ENCODE assay signal across 8 mouse cellular contexts in genomic region chr11:116807938-116808606, GRCm38 (mm10). TPM values are rescaled to one million over a fixed set of nuclear protein-coding genes. Genes with fewer than 3 reads are reported as not detected.
DNase-seq lines count a peak whose midpoint lies in the region; ATAC-seq and TF ChIP-seq lines count a peak whose summit lies in the region.

No protein-coding gene starts in this region.

- no peak overlapping the region for H3K4me2 ChIP-seq in hindbrain, embryonic 12.5 days (replicated peaks)
- no peak overlapping the region for H3K4me2 ChIP-seq in intestine, embryonic 14.5 days (ENCODE audit: low read length)
- no peak overlapping the region for H3K4me2 ChIP-seq in midbrain, embryonic 15.5 days

- DNase-seq in hindbrain, embryonic 10.5 days (ENCODE audit: low spot score) = peak; percentile 87
- DNase-seq in cerebellum, postnatal 4 days (ENCODE audit: low spot score in 2 of 2) = peak; percentile 84 to 91
- peak; percentile 86 for DNase-seq in gastrocnemius, postnatal 10 days
- DNase-seq in intestine, embryonic 14.5 days (ENCODE audit: low spot score) = peak; percentile 96
- DNase-seq in left cerebral cortex, postnatal 25 days (ENCODE audit: low spot score in 2 of 2) = peak; percentile 82 to 85
- peak; percentile 31 to 72 for DNase-seq in spleen, adult 2 months (ENCODE audit: low read depth in 1 of 2, low spot score in 2 of 2)

- WGBS in hindbrain, embryonic 10.5 days = 27% methylated on average over 7 of the region's 7 CpGs
- 26% methylated on average over 7 of the region's 7 CpGs for WGBS in hindbrain, embryonic 12.5 days
- 18% methylated on average over 7 of the region's 7 CpGs for WGBS in intestine, embryonic 14.5 days
- WGBS in midbrain, embryonic 15.5 days = 23% methylated on average over 7 of the region's 7 CpGs
- WGBS in spleen, adult 2 months = 37% methylated on average over 7 of the region's 7 CpGs

- no peak overlapping the region for H3K9ac ChIP-seq in hindbrain, embryonic 12.5 days
- H3K9ac ChIP-seq in intestine, embryonic 14.5 days (ENCODE audit: low read length) = no peak overlapping the region
- H3K9ac ChIP-seq in midbrain, embryonic 15.5 days = no peak overlapping the region

- H3K27ac ChIP-seq in hindbrain, embryonic 10.5 days = peak overlapping the region; percentile 69
- no peak overlapping the region for H3K27ac ChIP-seq in hindbrain, embryonic 12.5 days
- H3K27ac ChIP-seq in intestine, embryonic 14.5 days (ENCODE audit: low read depth) = peak overlapping the region; percentile 59
- H3K27ac ChIP-seq in midbrain, embryonic 15.5 days = peak overlapping the region; percentile 48; the same call in 1 of the 2 replicates
- no peak overlapping the region for H3K27ac ChIP-seq in spleen, adult 2 months (ENCODE audit: insufficient read depth, low read length)

- TF ChIP-seq POLR2A in spleen, adult 2 months (IDR thresholded peaks at IDR 0.05; ENCODE audit: low read depth, low read length) = no peak

- no peaks in the 10 kb centered on the region for H3K9me3 ChIP-seq in hindbrain, embryonic 10.5 days
- H3K9me3 ChIP-seq in hindbrain, embryonic 12.5 days (replicated peaks) = no peaks in the 10 kb centered on the region
- H3K9me3 ChIP-seq in intestine, embryonic 14.5 days (ENCODE audit: control insufficient read depth, low read length) = no peaks in the 10 kb centered on the region
- H3K9me3 ChIP-seq in midbrain, embryonic 15.5 days = no peaks in the 10 kb centered on the region

- H3K27me3 ChIP-seq in hindbrain, embryonic 10.5 days (ENCODE audit: insufficient read depth, poor library complexity, severe bottlenecking) = peaks cover 9% of the 10 kb centered on the region
- no peaks in the 10 kb centered on the region; the same call in 1 of the 2 replicates for H3K27me3 ChIP-seq in hindbrain, embryonic 12.5 days
- no peaks in the 10 kb centered on the region for H3K27me3 ChIP-seq in intestine, embryonic 14.5 days (replicated peaks; ENCODE audit: control insufficient read depth, insufficient read depth, low read length)
- H3K27me3 ChIP-seq in midbrain, embryonic 15.5 days (replicated peaks) = no peaks in the 10 kb centered on the region
- no peaks in the 10 kb centered on the region; the same call in 1 of the 2 replicates for H3K27me3 ChIP-seq in spleen, adult 2 months (ENCODE audit: control insufficient read depth, insufficient read depth, low read length)

- no peak for ATAC-seq in hindbrain, embryonic 12.5 days (ENCODE audit: low FRiP score)
- ATAC-seq in intestine, embryonic 14.5 days (replicated peaks; ENCODE audit: low FRiP score, low TSS enrichment, low read depth) = peak; percentile 54
- ATAC-seq in midbrain, embryonic 15.5 days (replicated peaks) = no peak

- no peak overlapping the region for H3K4me3 ChIP-seq in hindbrain, embryonic 10.5 days
- H3K4me3 ChIP-seq in hindbrain, embryonic 12.5 days = no peak overlapping the region
- H3K4me3 ChIP-seq in intestine, embryonic 14.5 days (ENCODE audit: low read depth, low read length) = no peak overlapping the region
- H3K4me3 ChIP-seq in midbrain, embryonic 15.5 days = no peak overlapping the region
- no peak overlapping the region for H3K4me3 ChIP-seq in spleen, adult 2 months (ENCODE audit: extremely low read depth, insufficient read depth, insufficient read length)

- H3K4me1 ChIP-seq in hindbrain, embryonic 10.5 days (replicated peaks) = peaks cover 52% of the 10 kb centered on the region
- H3K4me1 ChIP-seq in hindbrain, embryonic 12.5 days = peaks cover 45% of the 10 kb centered on the region
- peaks cover 28% of the 10 kb centered on the region for H3K4me1 ChIP-seq in intestine, embryonic 14.5 days (replicated peaks; ENCODE audit: control insufficient read depth, insufficient read depth, low read length)
- peaks cover 44% of the 10 kb centered on the region for H3K4me1 ChIP-seq in midbrain, embryonic 15.5 days
- 0 out of 2 replicates have a peak, but pooled peaks cover 4% of the 10 kb centered on the region for H3K4me1 ChIP-seq in spleen, adult 2 months (ENCODE audit: control insufficient read depth, insufficient read depth, insufficient read length)

- H3K36me3 ChIP-seq in hindbrain, embryonic 10.5 days = 0 out of 2 replicates have a peak, but pooled peaks cover 2% of the 10 kb centered on the region
- H3K36me3 ChIP-seq in hindbrain, embryonic 12.5 days = no peaks in the 10 kb centered on the region
- H3K36me3 ChIP-seq in intestine, embryonic 14.5 days (ENCODE audit: control insufficient read depth, insufficient read depth, low read length) = 0 out of 2 replicates have a peak, but pooled peaks cover 5% of the 10 kb centered on the region
- H3K36me3 ChIP-seq in midbrain, embryonic 15.5 days (replicated peaks) = no peaks in the 10 kb centered on the region
- H3K36me3 ChIP-seq in spleen, adult 2 months (ENCODE audit: control insufficient read depth, insufficient read depth, low read length) = no peaks in the 10 kb centered on the region

- intact Hi-C loops in left cerebral cortex, postnatal 25 days (cut with DNase I) = loop anchor here (1.0 kb wide), 1 partner anchor 165 kb away; no protein-coding TSS in a partner anchor

- TF ChIP-seq CTCF in spleen, adult 2 months (IDR thresholded peaks at IDR 0.05; ENCODE audit: extremely low read depth, insufficient read depth, insufficient read length, insufficient replicate concordance) = peak; percentile 90; the same call in 1 of the 2 replicates

RNA-seq across cellular contexts. Expression of gene Mxra7, which starts 19.8 kb away (rescaled TPM):
- 30.6 and 71.7 TPM in 2 replicates for polyA plus RNA-seq in hindbrain, embryonic 10.5 days (2016; fragmentation: Nextera tagmentation; extraction: Ambion mirVana)
- polyA plus RNA-seq in hindbrain, embryonic 12.5 days (2016; fragmentation: Nextera tagmentation; extraction: Ambion mirVana) = 95.0 and 105 TPM in 2 replicates
- total RNA-seq in gastrocnemius, postnatal 10 days (2021) = 10 to 100 TPM; 39.7 to 50.1 TPM
- 22.6 and 23.8 TPM in 2 replicates for polyA plus RNA-seq in intestine, embryonic 14.5 days (2014; fragmentation: Nextera tagmentation; extraction: Ambion mirVana)
- 10 to 100 TPM; 10.4 to 15.9 TPM for total RNA-seq in left cerebral cortex, postnatal 25 days (2021)
- 25.1 and 26.9 TPM in 2 replicates for polyA plus RNA-seq in midbrain, embryonic 15.5 days (2015; fragmentation: Nextera tagmentation; extraction: Ambion mirVana)
- polyA plus RNA-seq in spleen, adult 2 months (2012; rRNA removed) = 18.6 and 25.0 TPM in 2 replicates

RNA-seq across cellular contexts. Expression of gene St6galnac1, which starts 32.8 kb away (rescaled TPM):
- polyA plus RNA-seq in hindbrain, embryonic 10.5 days (2016; fragmentation: Nextera tagmentation; extraction: Ambion mirVana) = not detected in 2 replicates
- not detected in 2 replicates for polyA plus RNA-seq in hindbrain, embryonic 12.5 days (2016; fragmentation: Nextera tagmentation; extraction: Ambion mirVana)
- not detected for total RNA-seq in gastrocnemius, postnatal 10 days (2021)
- polyA plus RNA-seq in intestine, embryonic 14.5 days (2014; fragmentation: Nextera tagmentation; extraction: Ambion mirVana) = not detected in 2 replicates
- not detected for total RNA-seq in left cerebral cortex, postnatal 25 days (2021)
- polyA plus RNA-seq in midbrain, embryonic 15.5 days (2015; fragmentation: Nextera tagmentation; extraction: Ambion mirVana) = not detected in 2 replicates
- 0.04 and 0.86 TPM in 2 replicates for polyA plus RNA-seq in spleen, adult 2 months (2012; rRNA removed)

RNA-seq across cellular contexts. Expression of gene Mettl23, which starts 35.0 kb away (rescaled TPM):
- 61.4 and 62.3 TPM in 2 replicates for polyA plus RNA-seq in hindbrain, embryonic 10.5 days (2016; fragmentation: Nextera tagmentation; extraction: Ambion mirVana)
- polyA plus RNA-seq in hindbrain, embryonic 12.5 days (2016; fragmentation: Nextera tagmentation; extraction: Ambion mirVana) = 56.1 and 64.9 TPM in 2 replicates
- 10 to 100 TPM; 28.4 to 32.5 TPM for total RNA-seq in gastrocnemius, postnatal 10 days (2021)
- polyA plus RNA-seq in intestine, embryonic 14.5 days (2014; fragmentation: Nextera tagmentation; extraction: Ambion mirVana) = 70.3 and 81.4 TPM in 2 replicates
- total RNA-seq in left cerebral cortex, postnatal 25 days (2021) = 10 to 100 TPM; 28.6 to 29.7 TPM
- 63.9 and 64.6 TPM in 2 replicates for polyA plus RNA-seq in midbrain, embryonic 15.5 days (2015; fragmentation: Nextera tagmentation; extraction: Ambion mirVana)
- polyA plus RNA-seq in spleen, adult 2 months (2012; rRNA removed) = 30.9 and 35.7 TPM in 2 replicates

RNA-seq across cellular contexts. Expression of gene Jmjd6, which starts 35.2 kb away (rescaled TPM):
- 93.4 and 96.9 TPM in 2 replicates for polyA plus RNA-seq in hindbrain, embryonic 10.5 days (2016; fragmentation: Nextera tagmentation; extraction: Ambion mirVana)
- polyA plus RNA-seq in hindbrain, embryonic 12.5 days (2016; fragmentation: Nextera tagmentation; extraction: Ambion mirVana) = 82.3 and 82.9 TPM in 2 replicates
- total RNA-seq in gastrocnemius, postnatal 10 days (2021) = 10 to 100 TPM; 23.9 to 26.4 TPM
- polyA plus RNA-seq in intestine, embryonic 14.5 days (2014; fragmentation: Nextera tagmentation; extraction: Ambion mirVana) = 82.8 and 85.3 TPM in 2 replicates
- 10 to 100 TPM; 34.0 TPM for total RNA-seq in left cerebral cortex, postnatal 25 days (2021)
- polyA plus RNA-seq in midbrain, embryonic 15.5 days (2015; fragmentation: Nextera tagmentation; extraction: Ambion mirVana) = 73.8 and 75.1 TPM in 2 replicates
- polyA plus RNA-seq in spleen, adult 2 months (2012; rRNA removed) = 21.7 and 23.3 TPM in 2 replicates

RNA-seq across cellular contexts. Expression of gene Mfsd11, which starts 44.2 kb away (rescaled TPM):
- 25.6 and 27.5 TPM in 2 replicates for polyA plus RNA-seq in hindbrain, embryonic 10.5 days (2016; fragmentation: Nextera tagmentation; extraction: Ambion mirVana)
- 43.3 and 47.6 TPM in 2 replicates for polyA plus RNA-seq in hindbrain, embryonic 12.5 days (2016; fragmentation: Nextera tagmentation; extraction: Ambion mirVana)
- 10 to 100 TPM; 29.9 to 31.3 TPM for total RNA-seq in gastrocnemius, postnatal 10 days (2021)
- polyA plus RNA-seq in intestine, embryonic 14.5 days (2014; fragmentation: Nextera tagmentation; extraction: Ambion mirVana) = 29.1 and 32.6 TPM in 2 replicates
- 10 to 100 TPM; 35.2 to 49.6 TPM for total RNA-seq in left cerebral cortex, postnatal 25 days (2021)
- 51.5 and 51.8 TPM in 2 replicates for polyA plus RNA-seq in midbrain, embryonic 15.5 days (2015; fragmentation: Nextera tagmentation; extraction: Ambion mirVana)
- polyA plus RNA-seq in spleen, adult 2 months (2012; rRNA removed) = 14.2 and 15.7 TPM in 2 replicates

Comparison
In these comparisons a context has a peak if more than half of its experiments do, and no peak if none do; other contexts are left out.
1. H3K27ac ChIP-seq: peak in hindbrain, embryonic 10.5 days (single experiment), intestine, embryonic 14.5 days (single experiment) and midbrain, embryonic 15.5 days (single experiment); none in hindbrain, embryonic 12.5 days (single experiment) and spleen, adult 2 months (single experiment).
2. Peak in every context shown above with its lines, with median percentiles within 50 percentile points of each other: DNase-seq.